Mouse (Mus musculus) naive thymus-derived CD4-positive, alpha-beta T cell, adult 5 months (primary cell): ENCODE data around the gene Wfikkn1. TPM values are rescaled to one million over a fixed set of nuclear protein-coding genes. Genes with fewer than 3 reads are reported as not detected.

Experiments used
- polyA plus RNA-seq: library from polyadenylated mRNA; unstranded; fragments of 100-300 nt; shearing (Covaris generic); gene quantifications from one replicate; pipeline ENCODE4 v1.2.1, GENCODE M21; 2017

Gene Wfikkn1
- 0.81 TPM for polyA plus RNA-seq

GRCm38 (mm10) chr17:25880196-25880910 lies at the start of gene Wfikkn1:
Gene Wfikkn1 (minus strand): TSS chr17:25880858.

GRCm38 (mm10) chr17:25919144-25919785 lies 38.6 kb upstream of the Wfikkn1 start, which contains the start of gene Rab40c:
Gene Rab40c (minus strand): TSS chr17:25919727.

GRCm38 (mm10) chr17:25874721-25875170 lies 5.9 kb downstream of the Wfikkn1 start, which contains the start of gene Mettl26:
Gene Mettl26 (plus strand): TSS chr17:25875074.

GRCm38 (mm10) chr17:25868601-25869191 lies 12.0 kb downstream of the Wfikkn1 start, which contains the start of gene Mcrip2:
Gene Mcrip2 (minus strand): TSS chr17:25868764.

DNA sequence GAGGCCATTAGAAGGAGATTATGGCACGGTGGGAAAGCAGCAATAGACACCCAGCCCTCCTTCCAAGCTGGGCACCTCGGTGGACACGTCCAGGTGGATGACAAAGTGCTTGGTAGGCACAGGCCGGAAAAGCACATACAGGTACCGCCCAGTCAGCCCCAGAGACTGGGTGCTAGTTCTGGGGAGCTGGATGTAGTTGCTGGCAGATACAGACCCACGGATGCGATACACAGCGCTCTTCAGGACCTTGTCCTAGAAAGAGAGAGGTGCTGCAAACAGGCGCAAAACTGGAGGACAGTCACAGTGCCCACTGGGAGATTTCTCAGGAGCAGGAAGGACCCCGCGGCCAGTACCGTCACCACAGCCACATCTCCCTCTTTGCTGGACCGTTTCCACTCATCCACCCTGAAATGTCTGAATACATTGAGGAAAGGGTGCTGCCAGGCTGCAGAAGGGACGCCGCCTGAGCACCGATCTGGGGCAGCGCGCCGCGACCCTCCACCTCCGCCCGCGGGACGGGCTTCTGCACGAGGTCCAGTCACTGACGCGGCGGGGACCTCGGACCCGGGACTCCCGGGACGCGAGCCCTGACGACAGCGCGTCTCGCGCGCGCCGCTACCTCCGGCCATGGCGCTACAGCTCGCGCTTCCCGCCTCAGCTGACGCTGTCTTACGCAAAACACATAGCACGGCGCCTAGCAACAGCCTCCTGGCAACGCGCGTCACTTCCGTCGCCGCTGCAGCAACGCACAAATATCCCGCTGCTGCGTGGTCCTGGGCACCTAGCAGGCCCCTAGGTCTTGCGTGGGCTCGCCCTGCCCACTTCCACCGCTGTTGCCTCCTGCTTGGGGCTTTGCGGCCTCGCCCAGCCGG lies 19.6 kb downstream of the Wfikkn1 start, which contains the start of gene Wdr90:
TSS of gene Wdr90 (minus strand) at position 670 of the 872 bp plus-strand sequence.

DNA sequence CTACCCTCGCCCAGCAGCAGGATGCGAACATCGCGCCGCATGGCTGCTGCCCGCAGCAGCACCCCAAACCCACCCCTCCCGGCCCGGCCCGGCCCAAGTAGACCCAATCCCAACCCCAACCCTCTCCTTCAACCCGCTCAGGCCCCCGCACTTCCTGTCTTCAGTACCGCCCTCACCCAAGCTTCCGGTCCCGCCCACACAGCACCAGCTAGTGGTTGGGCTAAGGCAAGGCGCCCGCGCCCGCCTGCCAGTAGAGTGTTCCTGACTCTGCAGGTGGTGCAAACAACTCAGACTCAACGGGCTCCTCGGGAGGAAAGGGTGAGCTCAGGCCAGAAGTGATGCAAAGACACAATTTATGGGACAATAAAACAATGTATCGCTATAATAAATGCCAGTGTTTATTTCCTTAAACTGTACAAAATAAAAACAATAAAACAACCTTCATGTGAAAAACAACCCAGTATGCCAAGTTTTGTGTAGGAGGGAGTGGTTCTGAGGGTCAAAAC lies 36.2 kb downstream of the Wfikkn1 start, which contains the start of gene Rhot2:
TSS of gene Rhot2 (minus strand) at position 456 of the 506 bp plus-strand sequence.

DNA sequence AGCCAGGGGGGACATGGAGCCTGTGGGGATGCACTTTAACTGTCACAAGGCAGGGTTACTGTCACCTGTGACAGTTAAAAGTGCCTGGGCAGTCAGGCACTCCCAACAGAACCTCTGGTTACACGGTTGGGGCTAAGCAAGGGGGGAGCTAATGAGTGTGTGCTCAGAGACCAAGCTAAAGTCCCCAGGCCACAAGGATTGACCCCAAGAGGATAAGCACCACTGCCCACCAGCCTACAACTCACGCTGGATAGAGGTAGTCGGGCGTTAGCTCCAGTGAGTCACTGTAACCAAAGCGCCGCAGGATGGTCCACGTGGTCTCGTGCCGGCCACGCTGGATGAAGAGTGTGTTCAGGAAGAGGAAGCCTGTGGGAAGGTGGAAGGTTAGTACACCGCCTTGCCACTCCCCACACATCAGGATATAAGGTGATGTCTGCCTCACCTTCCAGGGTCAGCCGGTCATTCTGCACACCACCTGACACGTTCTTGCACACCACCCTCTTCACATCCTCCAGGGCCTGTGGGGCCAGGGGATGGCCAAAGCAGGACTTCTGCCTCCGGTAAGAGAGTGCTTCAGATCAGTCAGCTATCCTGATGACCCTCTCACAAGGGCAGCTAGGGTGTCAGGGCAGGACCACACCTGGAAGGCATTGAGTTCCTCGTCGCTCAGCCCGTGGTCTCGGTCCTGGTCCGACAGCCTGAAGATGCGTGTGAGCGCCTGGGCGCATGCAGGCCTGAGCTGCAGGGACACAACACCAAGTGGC lies 39.4 kb downstream of the Wfikkn1 start, which contains the start of gene Gm20683:
TSS of gene Gm20683 (minus strand) at position 647 of the 764 bp plus-strand sequence.

GRCm38 (mm10) chr17:25837076-25837410 lies 43.6 kb downstream of the Wfikkn1 start, which contains the start of gene Rhbdl1:
Gene Rhbdl1 (minus strand): TSS chr17:25837295.

DNA sequence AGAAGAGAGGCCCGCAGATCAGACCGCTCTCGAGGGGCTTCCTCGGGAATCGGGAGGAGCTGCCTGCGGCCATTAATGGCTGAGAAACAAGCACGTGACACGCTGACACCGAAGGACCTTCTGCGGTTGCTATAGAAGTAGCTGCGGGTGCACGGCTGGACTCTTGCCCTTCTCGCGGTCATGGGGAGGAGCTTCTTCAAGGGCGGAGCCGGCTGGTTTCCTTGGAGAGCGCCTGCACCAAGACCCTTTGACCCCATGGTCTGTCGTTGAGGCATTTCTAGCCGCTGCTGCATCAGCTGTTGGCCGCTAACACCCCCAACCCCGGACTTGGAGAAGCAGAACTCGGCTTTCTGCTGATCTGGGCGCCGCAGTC lies 47.4 kb downstream of the Wfikkn1 start, which contains the start of gene Stub1:
TSS of gene Stub1 (minus strand) at position 114 of the 373 bp plus-strand sequence.

DNA sequence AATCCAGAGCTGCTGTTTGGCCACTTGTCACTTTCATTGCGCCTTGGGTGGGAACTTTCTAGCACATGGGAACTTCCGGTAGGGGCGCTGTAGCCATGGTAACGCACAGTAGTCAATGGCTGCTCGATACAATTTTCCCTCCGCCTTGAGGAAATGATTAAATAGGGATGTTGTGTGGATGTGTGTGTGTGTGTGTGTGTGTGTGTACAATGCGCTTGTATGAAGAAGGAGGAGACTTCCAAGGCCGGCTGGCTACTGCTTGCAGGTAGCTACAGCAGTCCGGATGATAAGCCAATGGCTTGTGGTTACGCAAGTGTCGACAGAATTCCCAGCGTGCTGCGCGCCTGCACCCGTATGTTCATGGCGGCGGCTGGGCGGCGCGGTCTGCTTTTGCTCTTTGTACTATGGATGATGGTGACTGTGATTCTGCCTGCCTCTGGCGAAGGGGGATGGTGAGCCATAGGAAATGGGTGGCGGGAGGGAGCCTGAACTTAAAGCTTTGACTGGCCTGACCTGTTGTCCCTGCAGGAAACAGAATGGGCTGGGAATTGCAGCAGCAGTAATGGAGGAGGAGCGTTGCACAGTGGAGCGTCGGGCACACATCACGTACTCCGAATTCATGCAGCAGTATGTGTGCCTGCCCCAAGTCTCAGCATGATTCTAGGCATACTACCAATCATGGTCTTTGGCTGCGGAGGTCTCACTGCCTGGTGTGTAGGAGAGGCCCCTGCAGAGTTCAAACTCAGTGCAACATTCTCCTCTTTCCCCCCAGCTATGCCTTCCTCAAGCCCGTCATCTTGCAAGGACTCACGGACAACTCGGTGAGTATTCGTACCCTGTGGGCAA lies 51.7 kb downstream of the Wfikkn1 start, which contains the start of gene Jmjd8:
TSS of gene Jmjd8 (plus strand) at position 156 of the 846 bp plus-strand sequence.

Other genes starting within 250 kb of the Wfikkn1 start
- gene Gng13, start 163.7 kb downstream of the Wfikkn1 start, polyA plus RNA-seq, result not detected
- 7.1 TPM for gene Chtf18, start 153.4 kb downstream of the Wfikkn1 start, polyA plus RNA-seq
- gene Rpusd1, start 153.2 kb downstream of the Wfikkn1 start, polyA plus RNA-seq, result 4.9 TPM
- gene Mslnl, start 144.8 kb downstream of the Wfikkn1 start, polyA plus RNA-seq, result not detected
- not detected for gene Msln, start 126.5 kb downstream of the Wfikkn1 start, polyA plus RNA-seq
- gene Narfl, start 107.1 kb downstream of the Wfikkn1 start, polyA plus RNA-seq, result 21.6 TPM
- 25.7 TPM for gene Haghl, start 95.2 kb downstream of the Wfikkn1 start, polyA plus RNA-seq
- not detected for gene Ccdc78, start 94.3 kb downstream of the Wfikkn1 start, polyA plus RNA-seq
- 109 TPM for gene Fam173a, start 88.0 kb downstream of the Wfikkn1 start, polyA plus RNA-seq
- gene AC134908.4, start 85.2 kb downstream of the Wfikkn1 start, polyA plus RNA-seq, result not detected
- gene Metrn, start 83.7 kb downstream of the Wfikkn1 start, polyA plus RNA-seq, result 28.3 TPM
- not detected for gene Fbxl16, start 71.8 kb downstream of the Wfikkn1 start, polyA plus RNA-seq
- 22.7 TPM for gene Wdr24, start 57.2 kb downstream of the Wfikkn1 start, polyA plus RNA-seq
- 27.1 TPM for gene Jmjd8, start 52.0 kb downstream of the Wfikkn1 start, polyA plus RNA-seq
- gene Stub1, start 47.5 kb downstream of the Wfikkn1 start, polyA plus RNA-seq, result 149 TPM
- gene Rhbdl1, start 43.6 kb downstream of the Wfikkn1 start, polyA plus RNA-seq, result 0.98 TPM
- gene Gm20683, start 39.1 kb downstream of the Wfikkn1 start, polyA plus RNA-seq, result 1.8 TPM
- 31.6 TPM for gene Rhot2, start 36.0 kb downstream of the Wfikkn1 start, polyA plus RNA-seq
- gene Wdr90, start 19.4 kb downstream of the Wfikkn1 start, polyA plus RNA-seq, result 11.6 TPM
- 7.4 TPM for gene Mcrip2, start 12.1 kb downstream of the Wfikkn1 start, polyA plus RNA-seq
- gene Mettl26, start 5.8 kb downstream of the Wfikkn1 start, polyA plus RNA-seq, result 46.3 TPM
- gene Rab40c, start 38.9 kb upstream of the Wfikkn1 start, polyA plus RNA-seq, result 21.6 TPM
- gene Pigq, start 64.1 kb upstream of the Wfikkn1 start, polyA plus RNA-seq, result 44.4 TPM
- not detected for gene Nhlrc4, start 64.1 kb upstream of the Wfikkn1 start, polyA plus RNA-seq
- not detected for gene A930017K11Rik, start 71.7 kb upstream of the Wfikkn1 start, polyA plus RNA-seq
- gene Capn15, start 104.9 kb upstream of the Wfikkn1 start, polyA plus RNA-seq, result 25.9 TPM
- gene Rab11fip3, start 188.7 kb upstream of the Wfikkn1 start, polyA plus RNA-seq, result 15.6 TPM
- 17.6 TPM for gene Decr2, start 209.5 kb upstream of the Wfikkn1 start, polyA plus RNA-seq
- gene Nme4, start 214.7 kb upstream of the Wfikkn1 start, polyA plus RNA-seq, result 10.2 TPM
- gene Tmem8, start 232.4 kb upstream of the Wfikkn1 start, polyA plus RNA-seq, result 28.4 TPM
- gene Mrpl28, start 242.6 kb upstream of the Wfikkn1 start, polyA plus RNA-seq, result 44.7 TPM